Mouse (Mus musculus) CD4-positive, CD25-positive, alpha-beta regulatory T cell, adult 9 weeks (primary cell): ENCODE data around the gene Acox2. TPM values are rescaled to one million over a fixed set of nuclear protein-coding genes. Genes with fewer than 3 reads are reported as not detected.

Experiments
- polyA plus RNA-seq: library from polyadenylated mRNA; unstranded; fragments of 100-300 nt; shearing (Covaris generic); gene quantifications from one replicate; pipeline ENCODE4 v1.2.1, GENCODE M21; 2017

Acox2 gene
- polyA plus RNA-seq, result not detected

GRCm38 (mm10) chr14:8259166-8259565 lies at the start of gene Acox2:
Acox2 (minus strand) TSS chr14:8259353.

DNA sequence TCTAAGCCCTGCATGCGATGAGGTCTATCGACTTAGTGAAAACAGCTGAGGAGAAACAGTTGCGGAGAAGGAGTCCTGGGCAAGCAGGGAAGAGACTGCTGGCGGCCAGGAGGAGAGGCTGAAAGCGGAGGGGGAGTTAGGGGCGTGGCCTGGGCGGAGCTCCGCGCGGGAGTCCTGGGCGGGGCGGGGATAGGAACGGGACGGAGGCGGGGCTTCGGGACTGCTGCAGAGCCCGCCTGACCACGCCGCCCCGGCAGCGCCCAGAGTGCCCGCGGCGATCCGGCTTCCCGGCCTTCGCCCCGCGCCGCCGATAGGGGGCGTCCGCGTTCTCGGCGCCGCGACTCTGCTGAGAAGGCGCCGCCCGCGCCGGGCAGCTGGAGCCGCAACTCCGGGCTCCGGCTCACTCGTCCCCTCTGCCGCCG lies 45.3 kb downstream of the Acox2 start, which contains the start of gene Kctd6:
TSS of gene Kctd6 (plus strand) at position 338 of the 422 bp plus-strand sequence.

Other genes starting within 250 kb of the Acox2 start
- gene Rpp14, start 179.0 kb downstream of the Acox2 start, polyA plus RNA-seq, result 60.2 TPM
- 26.1 TPM for gene Pxk, start 161.1 kb downstream of the Acox2 start, polyA plus RNA-seq
- 185 TPM for gene Pdhb, start 86.3 kb downstream of the Acox2 start, polyA plus RNA-seq
- gene Kctd6, start 45.2 kb downstream of the Acox2 start, polyA plus RNA-seq, result 1.4 TPM
- not detected for gene Fam107a, start 58.7 kb upstream of the Acox2 start, polyA plus RNA-seq
- not detected for gene Oit1, start 119.4 kb upstream of the Acox2 start, polyA plus RNA-seq